ENCODE assay signal across 11 mouse cellular contexts in the genomic region with DNA sequence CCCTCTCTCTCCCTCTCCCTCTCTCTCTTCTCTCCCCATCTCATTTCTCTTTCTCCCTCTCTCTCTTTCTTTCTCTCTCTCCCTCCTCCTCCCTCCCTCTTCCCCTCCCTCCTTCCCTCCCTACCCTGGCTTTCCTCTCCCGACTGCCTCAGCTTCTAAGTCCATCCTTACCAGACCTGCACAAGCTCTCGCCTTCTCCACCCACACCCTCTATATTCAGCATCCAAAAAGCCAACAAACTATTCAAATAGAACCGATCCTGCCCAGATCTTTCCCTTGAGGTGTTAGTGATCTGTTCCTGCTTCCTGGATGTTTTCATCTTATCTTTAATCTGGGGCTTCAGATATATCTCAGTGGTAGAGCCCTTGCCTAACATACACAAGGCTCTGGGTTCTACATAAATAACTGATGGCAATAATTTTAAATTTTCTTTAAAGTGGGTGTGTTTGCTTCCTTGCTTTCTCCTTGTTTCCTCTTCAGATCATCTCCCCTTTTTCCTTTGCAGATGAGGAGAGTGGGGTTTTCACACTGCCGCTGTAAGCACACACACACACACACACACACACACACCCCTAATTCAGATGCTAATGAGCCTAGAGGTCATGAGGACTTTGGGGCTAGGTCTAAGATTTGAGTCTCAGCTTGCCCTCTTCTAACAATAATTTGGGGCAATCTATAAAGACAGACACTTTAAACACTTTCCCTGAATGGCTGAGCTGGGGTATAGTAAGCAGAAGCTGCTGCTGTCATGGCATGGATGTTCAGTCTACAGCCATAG.
"Had no signal": no experiment of that assay in that cellular context is flagged by ENCODE, and none has a peak within 500 bp of the region (broad histone marks: within the 10 kb centered on the region; RNA-seq: fewer than 3 reads in every experiment).

No protein-coding gene starts in this region.

- H3K9ac ChIP-seq: kidney, embryonic 15.5 days; limb, embryonic 13.5 days; liver, embryonic 14.5 days had no signal

- H3K4me3 ChIP-seq: kidney, embryonic 15.5 days; limb, embryonic 13.5 days had no signal

- DNase-seq: kidney, adult 2 months; kidney, postnatal 14 days; left cerebral cortex, postnatal 4 days; lung, adult 18-20 months; right cerebral cortex, postnatal 25 days; thymus, adult 18-20 months; thymus, postnatal 14 days had no signal

- H3K4me2 ChIP-seq: kidney, embryonic 15.5 days; limb, embryonic 13.5 days had no signal

- H3K36me3 ChIP-seq: kidney, embryonic 15.5 days had no signal

- H3K27ac ChIP-seq: kidney, embryonic 15.5 days; liver, embryonic 14.5 days; stomach, postnatal 0 days had no signal

- H3K27me3 ChIP-seq: kidney, embryonic 15.5 days; limb, embryonic 13.5 days had no signal
